Mouse (Mus musculus) E14TG2a.4 (cell line): Measurements from ENCODE around the gene Prdx2.

Source experiments
- H3K27me3 ChIP-seq: 2 replicates; pipeline ENCODE4 v1.6.1; 2014; ENCODE audit warnings: low read length, control low read depth; ENCODE audit not compliant: insufficient read depth
- H3K36me3 ChIP-seq: 2 replicates; pipeline ENCODE4 v1.6.1; 2014; ENCODE audit warnings: low read length, control low read depth; ENCODE audit not compliant: insufficient read depth
- H3K4me1 ChIP-seq: replicated peaks from 2 replicates; pipeline ENCODE4 v1.6.1; 2014; ENCODE audit warnings: low read depth, low read length, control low read depth
- H3K4me3 ChIP-seq: replicated peaks from 2 replicates; pipeline ENCODE4 v1.5.1; 2014; ENCODE audit warnings: mild to moderate bottlenecking, low read length
- H3K9me3 ChIP-seq: 2 replicates; pipeline ENCODE4 v1.6.1; 2014; ENCODE audit warnings: low read length, control low read depth
- CTCF ChIP-seq: conservative IDR thresholded peaks from 2 replicates; pipeline ENCODE4 v1.5.1; 2014; ENCODE audit warnings: low read length
- NANOG ChIP-seq: IDR thresholded peaks from 2 replicates; pipeline ENCODE4 v1.6.1; 2014; ENCODE audit warnings: borderline replicate concordance, low read length, mixed read lengths
- POU5F1 ChIP-seq: IDR thresholded peaks from 2 replicates; pipeline ENCODE4 v1.6.1; 2014; ENCODE audit warnings: low read length, borderline replicate concordance

The Prdx2 gene

DNA sequence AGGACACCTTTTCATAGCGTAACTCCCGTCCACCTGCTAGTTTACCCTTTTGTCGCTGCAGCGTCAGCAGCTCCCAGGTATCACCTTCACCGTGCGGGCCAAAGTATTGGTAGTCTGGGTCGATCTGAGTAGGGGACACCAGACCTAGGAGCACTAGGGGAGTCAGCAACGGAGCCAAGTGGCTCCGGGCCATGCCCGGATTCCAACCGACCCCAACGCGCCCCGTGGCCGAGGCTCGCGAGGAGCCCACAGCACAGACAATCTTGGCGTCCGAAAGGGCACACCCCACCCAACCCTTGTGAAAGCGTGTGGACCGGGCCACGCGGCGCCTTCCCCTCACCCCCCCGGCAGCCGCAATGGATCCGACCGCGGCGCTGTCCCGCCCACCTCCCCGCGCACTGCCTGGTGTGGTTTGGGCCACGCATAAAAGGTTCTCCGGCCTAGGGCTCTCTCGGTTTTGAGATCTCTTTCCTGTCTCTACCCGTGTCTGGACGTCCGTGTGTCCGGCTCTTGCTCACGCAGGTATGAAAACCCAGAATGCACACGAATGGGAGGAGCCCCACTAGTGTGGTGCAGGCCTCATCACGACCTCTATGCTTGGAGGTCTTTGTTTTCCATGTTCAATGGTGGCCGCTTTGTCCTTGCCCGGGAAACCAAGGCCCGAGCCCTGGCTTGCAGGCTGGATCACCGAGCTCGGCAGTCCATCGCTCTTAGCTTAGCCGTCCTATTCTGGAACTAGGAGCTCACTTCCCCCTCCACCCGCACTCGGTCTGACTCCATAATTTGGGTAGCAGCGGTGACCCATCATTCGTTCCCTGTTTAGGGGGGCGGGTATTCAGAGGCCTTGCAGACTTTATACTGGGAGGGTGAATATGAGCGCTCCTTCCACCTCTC lies at the start of gene Prdx2, which contains the start of the genes Gm49661 and Rnaseh2a:
Prdx2 (plus strand) TSS at position 347 of the 894 bp plus-strand sequence.
Gm49661 (minus strand) TSS at position 193 of the 894 bp plus-strand sequence.
Rnaseh2a (minus strand) TSS at position 527 of the 894 bp plus-strand sequence.
- Histone ChIP-seq H3K4me1 (peaks cover 64% of the 10 kb centered on the region), H3K27me3 (no peaks in the 10 kb centered on the region), H3K36me3 (peaks cover 46% of the 10 kb centered on the region), H3K4me3 (peak within 1 kb of the TSS; percentile 86), H3K9me3 (no peaks in the 10 kb centered on the region)
- TF ChIP-seq NANOG, result no peak

DNA sequence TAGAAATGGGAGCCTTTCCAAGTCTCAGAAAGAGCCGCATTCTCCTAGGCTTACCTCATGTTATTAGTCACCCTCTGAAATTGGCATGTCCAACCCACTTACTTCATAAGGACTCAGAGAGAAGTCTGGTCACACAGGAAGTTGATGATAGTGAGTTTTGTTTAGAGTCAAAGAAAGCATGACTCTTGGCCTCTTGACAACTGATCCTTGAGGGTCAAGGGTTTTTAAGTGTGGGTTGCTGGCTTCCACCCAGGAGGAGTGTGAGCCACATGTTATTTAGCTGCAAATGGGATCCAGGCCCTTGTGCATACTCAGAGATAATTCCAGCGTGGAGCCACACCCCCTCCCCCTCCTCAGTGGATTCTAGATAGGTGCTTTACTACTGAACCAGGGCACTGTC lies 47.8 kb upstream of the Prdx2 start:
- H3K27me3 ChIP-seq, result no peaks in the 10 kb centered on the region
- H3K9me3 ChIP-seq, result no peaks in the 10 kb centered on the region
- no peak for TF ChIP-seq CTCF
- TF ChIP-seq POU5F1, result no peak
- no peak for TF ChIP-seq NANOG
- H3K36me3 ChIP-seq, result peaks cover 56% of the 10 kb centered on the region
- H3K4me1 ChIP-seq, result peaks cover 70% of the 10 kb centered on the region
- no peak overlapping the region for H3K4me3 ChIP-seq

DNA sequence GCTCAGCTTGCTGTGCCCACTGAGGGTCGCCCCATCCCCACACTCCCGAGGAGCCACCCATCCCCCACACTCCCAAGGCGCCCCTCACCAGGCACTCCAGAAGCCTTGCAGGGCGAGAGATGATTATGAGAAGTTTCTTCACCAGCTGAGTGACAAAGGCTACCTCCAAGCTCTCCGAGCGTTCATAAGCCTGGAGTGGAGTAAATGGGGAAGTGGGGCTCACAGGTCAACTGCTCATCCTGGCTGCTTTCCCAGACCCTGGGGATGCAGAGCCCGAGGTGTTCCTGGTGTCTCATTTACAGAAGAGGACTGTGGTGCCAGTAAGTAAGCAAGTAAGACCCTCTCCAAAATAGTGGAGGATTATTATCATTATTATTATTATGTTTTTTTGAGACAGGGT lies 43.8 kb upstream of the Prdx2 start:
- no peaks in the 10 kb centered on the region for H3K9me3 ChIP-seq
- no peak for TF ChIP-seq NANOG
- TF ChIP-seq POU5F1, result no peak
- no peak for TF ChIP-seq CTCF
- H3K4me1 ChIP-seq, result peaks cover 43% of the 10 kb centered on the region

DNA sequence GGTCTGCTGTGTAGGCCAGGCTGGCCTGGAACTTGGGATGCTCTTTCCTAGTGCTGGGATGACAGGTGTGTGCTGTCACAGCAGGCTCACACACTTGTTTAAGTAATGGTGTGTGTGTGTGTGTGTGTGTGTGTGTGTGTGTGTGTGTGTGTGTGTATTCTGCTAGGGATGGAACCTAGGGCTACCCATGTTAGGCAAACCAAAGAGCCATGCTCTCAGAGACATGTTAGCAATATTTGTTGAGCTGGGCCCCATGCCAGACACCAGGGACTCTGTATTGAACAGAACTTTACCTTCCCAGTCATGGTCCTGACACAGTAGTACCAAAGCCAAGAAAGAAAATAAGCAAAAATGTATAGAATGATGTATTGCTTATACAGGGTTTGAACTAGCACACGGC lies 41.9 kb upstream of the Prdx2 start:
- Histone ChIP-seq H3K4me3 (no peak overlapping the region), H3K4me1 (peaks cover 28% of the 10 kb centered on the region), H3K36me3 (peaks cover 3% of the 10 kb centered on the region), H3K9me3 (no peaks in the 10 kb centered on the region), H3K27me3 (peaks cover 49% of the 10 kb centered on the region)
- no peak for TF ChIP-seq NANOG
- no peak for TF ChIP-seq POU5F1
- TF ChIP-seq CTCF, result no peak

More for the DNA sequence above, 43.8 kb upstream of the Prdx2 start:
- Histone ChIP-seq H3K36me3 (peaks cover 22% of the 10 kb centered on the region), H3K27me3 (peaks cover 32% of the 10 kb centered on the region), H3K4me3 (no peak overlapping the region)

DNA sequence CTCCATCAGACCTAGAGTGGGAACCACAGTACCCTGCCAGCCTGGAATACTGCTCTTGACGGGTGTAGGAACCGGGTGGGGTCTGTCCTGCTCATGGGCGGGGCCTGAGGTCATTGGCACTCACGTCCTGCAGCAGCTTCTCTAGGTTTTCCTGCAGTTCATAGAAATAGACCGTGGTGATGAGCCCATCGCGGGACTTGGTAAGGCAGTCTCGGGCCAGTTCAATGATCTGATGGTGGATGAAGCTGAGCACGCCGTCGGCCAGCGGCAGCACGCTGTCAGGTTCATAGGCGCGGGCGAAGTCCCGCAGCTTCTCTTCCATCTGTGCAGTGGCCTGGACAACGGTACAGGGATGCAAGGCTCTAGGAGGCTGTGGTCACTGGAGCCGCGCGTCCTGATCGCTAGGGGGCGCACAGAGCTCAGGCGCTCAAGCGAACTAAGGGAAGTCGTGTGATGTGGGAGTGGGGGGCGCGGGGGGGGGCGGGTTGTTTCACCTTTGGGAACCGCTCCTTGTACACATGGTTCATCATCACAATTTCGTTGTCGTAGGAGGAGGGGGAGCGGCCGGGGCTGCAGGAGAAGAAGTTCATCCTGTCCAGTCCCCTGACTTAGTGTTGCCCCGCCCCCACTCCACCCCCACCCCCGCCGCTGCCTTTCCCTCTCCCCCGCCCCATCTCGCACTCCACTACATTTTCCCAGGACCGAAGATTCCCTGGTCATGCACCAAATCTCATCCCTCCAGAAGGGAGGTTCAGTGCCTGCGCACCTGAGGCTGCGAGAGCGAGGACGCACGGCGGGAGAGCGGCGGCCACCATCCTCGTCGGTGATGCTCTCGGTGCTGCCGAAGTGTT lies 40.7 kb upstream of the Prdx2 start:
- peak; percentile 61 for TF ChIP-seq CTCF
- no peak for TF ChIP-seq POU5F1
- H3K36me3 ChIP-seq, result no peaks in the 10 kb centered on the region
- H3K4me3 ChIP-seq, result peak overlapping the region; percentile 73
- no peaks in the 10 kb centered on the region for H3K9me3 ChIP-seq
- peaks cover 51% of the 10 kb centered on the region for H3K27me3 ChIP-seq
- peaks cover 24% of the 10 kb centered on the region for H3K4me1 ChIP-seq

DNA sequence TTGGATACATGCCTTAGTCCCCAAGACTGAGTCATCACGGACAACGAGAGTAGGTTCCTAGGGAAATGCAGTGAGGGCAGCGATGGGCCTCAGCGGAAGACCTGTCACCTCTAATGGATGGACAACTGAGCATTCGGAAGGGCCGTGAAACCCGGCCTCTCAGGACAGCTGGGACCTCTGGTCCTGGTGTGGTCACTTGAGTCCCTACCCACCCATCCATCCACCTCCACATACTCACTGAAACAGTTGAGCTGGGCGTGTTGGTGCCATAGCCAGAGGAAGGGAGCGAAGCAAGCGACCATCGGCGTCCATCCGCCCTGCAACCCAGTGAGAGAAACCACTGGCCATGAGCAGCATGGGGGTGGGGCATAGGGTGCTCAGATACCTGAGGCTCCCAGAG lies 38.8 kb upstream of the Prdx2 start:
- Histone ChIP-seq H3K4me3 (no peak overlapping the region), H3K9me3 (no peaks in the 10 kb centered on the region), H3K4me1 (peaks cover 28% of the 10 kb centered on the region)

DNA sequence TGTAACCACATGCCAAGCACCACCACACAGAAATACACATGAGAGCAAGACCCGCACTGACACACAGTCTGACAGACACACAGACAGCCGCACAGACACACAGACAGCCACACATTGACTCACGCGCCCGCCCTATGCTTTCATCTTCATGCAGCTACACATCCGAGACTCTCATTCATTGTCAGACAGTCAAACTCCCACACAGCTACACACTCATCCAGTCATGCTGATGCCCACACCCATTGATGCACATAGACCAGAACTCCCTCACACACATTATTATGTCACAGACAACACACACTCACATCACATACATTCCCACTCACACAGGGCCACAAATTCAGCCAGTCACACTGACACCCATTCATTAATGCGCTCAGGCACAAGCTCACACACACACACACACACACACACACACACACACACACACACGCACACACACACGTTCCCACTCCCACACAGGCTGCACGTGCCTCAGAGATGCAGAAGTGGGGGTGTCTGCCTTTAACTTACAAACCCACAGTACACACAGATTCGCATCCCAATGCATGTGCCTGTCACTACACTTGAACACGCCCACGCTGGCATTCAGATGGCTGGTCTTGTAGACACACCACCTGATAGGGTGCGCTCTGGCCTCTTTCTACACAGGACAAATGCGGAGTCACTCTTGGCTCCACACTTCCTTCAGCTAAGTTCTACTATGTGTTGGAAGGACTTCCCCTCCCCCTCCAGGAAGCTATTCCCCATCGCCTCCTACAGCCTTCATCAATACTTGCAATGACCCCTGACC lies 35.4 kb upstream of the Prdx2 start:
- H3K9me3 ChIP-seq, result no peaks in the 10 kb centered on the region
- peaks cover 37% of the 10 kb centered on the region for H3K4me1 ChIP-seq
- 0 out of 2 replicates have a peak overlapping the region, but pooled peaks have one; percentile 50 for H3K4me3 ChIP-seq
- H3K36me3 ChIP-seq, result no peaks in the 10 kb centered on the region
- H3K27me3 ChIP-seq, result peaks cover 74% of the 10 kb centered on the region
- TF ChIP-seq NANOG, result no peak
- no peak for TF ChIP-seq CTCF
- TF ChIP-seq POU5F1, result no peak

More for the DNA sequence above, 38.8 kb upstream of the Prdx2 start:
- peaks cover 65% of the 10 kb centered on the region for H3K27me3 ChIP-seq
- no peaks in the 10 kb centered on the region for H3K36me3 ChIP-seq
- TF ChIP-seq NANOG (no peak), CTCF (no peak), POU5F1 (no peak)

DNA sequence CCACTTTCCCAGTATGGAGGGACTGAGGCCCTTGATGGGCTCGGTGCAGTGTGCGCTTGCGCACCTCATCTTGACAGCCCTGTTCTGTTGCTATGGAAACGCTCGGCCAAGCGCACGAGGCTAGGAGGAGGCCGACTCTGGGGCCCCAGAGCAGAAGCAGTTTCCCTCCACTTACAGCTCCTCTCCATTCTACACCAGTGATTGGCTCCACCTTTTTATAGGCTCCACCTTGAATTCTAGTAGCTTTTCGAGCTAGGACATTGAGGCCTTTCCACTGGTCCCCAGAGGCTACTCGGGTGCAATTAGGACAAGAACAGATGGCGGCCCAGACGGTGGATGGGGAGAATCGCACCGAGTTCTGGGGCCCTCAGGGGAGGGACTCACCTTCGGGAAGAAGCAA lies 34.5 kb upstream of the Prdx2 start:
- Histone ChIP-seq H3K27me3 (peaks cover 65% of the 10 kb centered on the region), H3K4me3 (peak overlapping the region; percentile 50), H3K36me3 (no peaks in the 10 kb centered on the region), H3K4me1 (peaks cover 30% of the 10 kb centered on the region), H3K9me3 (no peaks in the 10 kb centered on the region)
- TF ChIP-seq NANOG (no peak), CTCF (no peak), POU5F1 (no peak)
